12 mouse cellular contexts compared by ENCODE assay signal in the genomic region with DNA sequence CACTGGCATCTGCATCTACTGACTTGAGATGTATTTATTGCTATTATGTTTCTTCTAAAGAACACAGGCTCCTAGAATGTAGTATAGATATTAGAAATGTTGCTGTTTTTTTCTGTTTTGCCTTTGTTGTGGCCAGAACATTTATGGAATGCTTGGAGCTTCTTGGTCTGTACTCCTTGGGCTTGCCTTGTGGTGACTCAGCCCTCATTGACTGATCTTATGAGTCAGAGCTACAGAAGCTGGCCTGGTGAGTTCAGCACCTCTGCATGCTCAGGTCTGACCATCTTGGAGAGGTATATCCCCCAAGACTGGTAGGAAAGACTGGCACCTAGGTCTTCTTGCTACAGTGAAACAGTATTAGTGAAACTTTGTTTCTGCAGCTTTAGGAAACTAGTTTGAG.
"Had no signal": no experiment of that assay in that cellular context is flagged by ENCODE, and none has a peak within 500 bp of the region (broad histone marks: within the 10 kb centered on the region; RNA-seq: fewer than 3 reads in every experiment).

No protein-coding gene starts in this region.

- ATAC-seq: midbrain, embryonic 15.5 days had no signal

- H3K27ac ChIP-seq: limb, embryonic 13.5 days; liver, embryonic 14.5 days; midbrain, embryonic 15.5 days had no signal

- H3K36me3 ChIP-seq: limb, embryonic 13.5 days; midbrain, embryonic 15.5 days had no signal

- H3K9ac ChIP-seq: limb, embryonic 13.5 days; liver, embryonic 14.5 days; midbrain, embryonic 15.5 days had no signal

- H3K4me2 ChIP-seq: limb, embryonic 13.5 days; midbrain, embryonic 11.5 days; midbrain, embryonic 15.5 days had no signal

- DNase-seq: kidney, adult 8-10 months; kidney, postnatal 4 days; left cerebral cortex, postnatal 4 days; lung, adult 18-20 months; lung, postnatal 36 days; spleen, adult 18-20 months; thymus, postnatal 4 days had no signal

- H3K9me3 ChIP-seq: midbrain, embryonic 15.5 days had no signal

- H3K4me1 ChIP-seq: midbrain, embryonic 15.5 days had no signal

- H3K27me3 ChIP-seq: limb, embryonic 13.5 days; midbrain, embryonic 15.5 days had no signal

- H3K4me3 ChIP-seq: layer of hippocampus, adult 2 months; limb, embryonic 13.5 days; midbrain, embryonic 15.5 days had no signal
